ENCODE assay signal across 10 mouse cellular contexts in genomic region chr14:14347836-14348621, GRCm38 (mm10). TPM values are rescaled to one million over a fixed set of nuclear protein-coding genes. Genes with fewer than 3 reads are reported as not detected.
DNase-seq lines count a peak whose midpoint lies in the region; ATAC-seq and TF ChIP-seq lines count a peak whose summit lies in the region.
"Had no signal": no experiment of that assay in that cellular context is flagged by ENCODE, and none has a peak within 500 bp of the region (broad histone marks: within the 10 kb centered on the region; RNA-seq: fewer than 3 reads in every experiment).

No protein-coding gene starts in this region.

- in situ Hi-C loops in Patski (cut with MboI; ENCODE audit: low pct_unique_long_range_greater_than_20kb) = no loop called here

- DNase-seq in heart, postnatal 10 days = peak; percentile 4 to 43
- DNase-seq in heart, embryonic 10.5 days (ENCODE audit: low spot score) = no peak
- DNase-seq in A20 (ENCODE audit: low read depth, low spot score) (peak; percentile 29), Patski (ENCODE audit: low read depth, low spot score) (no peak)
- peak; percentile 57 to 71 for DNase-seq in frontal cortex, postnatal 14 days (ENCODE audit: low spot score in 2 of 2)
- DNase-seq in right cerebral cortex, postnatal 4 days = peak; percentile 29

- no peak overlapping the region for H3K9ac ChIP-seq in kidney, embryonic 15.5 days
- H3K9ac ChIP-seq: heart, embryonic 13.5 days; lung, embryonic 15.5 days had no signal

- WGBS in heart, embryonic 10.5 days = 93% methylated on average over 14 of the region's 14 CpGs
- WGBS in kidney, embryonic 15.5 days = 97% methylated on average over 14 of the region's 14 CpGs

- POLR2A ChIA-PET in Patski (lab: Charles Lee) = no interaction called here

- no peak overlapping the region for H3K4me3 ChIP-seq in heart, embryonic 10.5 days
- H3K4me3 ChIP-seq in kidney, embryonic 15.5 days (replicated peaks) = no peak overlapping the region
- H3K4me3 ChIP-seq: heart, embryonic 13.5 days; lung, embryonic 15.5 days had no signal

- CTCF ChIA-PET in Patski (lab: Charles Lee) = no interaction called here

- peaks cover 46% of the 10 kb centered on the region for H3K36me3 ChIP-seq in heart, embryonic 10.5 days
- H3K36me3 ChIP-seq in kidney, embryonic 15.5 days = peaks cover 30% of the 10 kb centered on the region; the same call in 1 of the 2 replicates

- ATAC-seq in Patski = peak; percentile 9
- peak; percentile 11 for ATAC-seq in megakaryocyte, adult 5-6 weeks (ENCODE audit: poor library complexity, severe bottlenecking)
- no peak for ATAC-seq in kidney, embryonic 15.5 days (replicated peaks; ENCODE audit: low FRiP score)

- H3K9me3 ChIP-seq in heart, embryonic 10.5 days = peaks cover 53% of the 10 kb centered on the region
- H3K9me3 ChIP-seq in kidney, embryonic 15.5 days (replicated peaks) = peaks cover 55% of the 10 kb centered on the region

- H3K27me3 ChIP-seq in heart, embryonic 10.5 days (ENCODE audit: insufficient read depth, poor library complexity, severe bottlenecking) = no peaks in the 10 kb centered on the region
- H3K27me3 ChIP-seq in Patski = no peaks in the 10 kb centered on the region
- no peaks in the 10 kb centered on the region for H3K27me3 ChIP-seq in kidney, embryonic 15.5 days
- H3K27me3 ChIP-seq: heart, embryonic 13.5 days; lung, embryonic 15.5 days had no signal

- TF ChIP-seq CTCF in Patski (IDR thresholded peaks at IDR 0.05) = no peak

- H3K27ac ChIP-seq in heart, embryonic 10.5 days = no peak overlapping the region
- H3K27ac ChIP-seq in kidney, embryonic 15.5 days = no peak overlapping the region
- H3K27ac ChIP-seq: heart, embryonic 13.5 days; lung, embryonic 15.5 days had no signal

- 0 out of 2 replicates have a peak, but pooled peaks cover 3% of the 10 kb centered on the region for H3K4me1 ChIP-seq in heart, embryonic 10.5 days
- peaks cover 6% of the 10 kb centered on the region; the same call in 1 of the 2 replicates for H3K4me1 ChIP-seq in kidney, embryonic 15.5 days
- H3K4me1 ChIP-seq: heart, embryonic 13.5 days; lung, embryonic 15.5 days had no signal

- H3K4me2 ChIP-seq in kidney, embryonic 15.5 days = no peak overlapping the region
- H3K4me2 ChIP-seq: heart, embryonic 13.5 days; lung, embryonic 15.5 days had no signal

- intact Hi-C loops in heart, postnatal 10 days (cut with DNase I) = loop anchor here (10.0 kb wide), 4 partner anchors 223 to 517 kb away; partner anchors contain the start of genes Psmd6 and Slc4a7

RNA-seq across cellular contexts. Expression of gene Il3ra, which starts 2.0 kb away (rescaled TPM):
- 10 to 100 TPM in 1 of 2 experiments, 1 to 10 TPM in 1; 6.7 to 11.1 TPM for total RNA-seq in heart, postnatal 10 days (2021)
- 5.0 and 5.3 TPM in 2 replicates for polyA plus RNA-seq in heart, embryonic 10.5 days (2016; fragmentation: Nextera tagmentation; extraction: Ambion mirVana)
- polyA plus RNA-seq in Patski (2021) = 12.8 TPM
- total RNA-seq in megakaryocyte, adult 5-6 weeks (2015) = 17.5 and 18.3 TPM in 2 replicates
- 70.9 and 82.3 TPM in 2 replicates for total RNA-seq in megakaryocyte, adult 5-6 weeks (2017)
- 4.9 and 5.5 TPM in 2 replicates for polyA plus RNA-seq in kidney, embryonic 15.5 days (2015; fragmentation: Nextera tagmentation; extraction: Ambion mirVana)

RNA-seq across cellular contexts. Expression of gene Olfr31, which starts 25.4 kb away (rescaled TPM):
- not detected for total RNA-seq in heart, postnatal 10 days (2021)
- not detected in 2 replicates for polyA plus RNA-seq in heart, embryonic 10.5 days (2016; fragmentation: Nextera tagmentation; extraction: Ambion mirVana)
- 0.06 TPM for polyA plus RNA-seq in Patski (2021)
- not detected in 2 replicates for total RNA-seq in megakaryocyte, adult 5-6 weeks (2015)
- total RNA-seq in megakaryocyte, adult 5-6 weeks (2017) = not detected in 2 replicates
- polyA plus RNA-seq in kidney, embryonic 15.5 days (2015; fragmentation: Nextera tagmentation; extraction: Ambion mirVana) = not detected in 2 replicates
- polyA plus RNA-seq: heart, embryonic 13.5 days; lung, embryonic 15.5 days had no signal

RNA-seq across cellular contexts. Expression of gene Olfr721-ps1, which starts 53.1 kb away (rescaled TPM):
- not detected for total RNA-seq in heart, postnatal 10 days (2021)
- polyA plus RNA-seq in heart, embryonic 10.5 days (2016; fragmentation: Nextera tagmentation; extraction: Ambion mirVana) = not detected in 2 replicates
- polyA plus RNA-seq in Patski (2021) = not detected
- not detected in 2 replicates for total RNA-seq in megakaryocyte, adult 5-6 weeks (2015)
- not detected in 2 replicates for total RNA-seq in megakaryocyte, adult 5-6 weeks (2017)
- not detected in 2 replicates for polyA plus RNA-seq in kidney, embryonic 15.5 days (2015; fragmentation: Nextera tagmentation; extraction: Ambion mirVana)
- polyA plus RNA-seq: heart, embryonic 13.5 days; lung, embryonic 15.5 days had no signal

Comparison
In these comparisons a context has a peak if more than half of its experiments do, and no peak if none do; other contexts are left out.
1. DNase-seq: peak in heart, postnatal 10 days (2 of 2), A20 (single experiment), frontal cortex, postnatal 14 days (2 of 2) and right cerebral cortex, postnatal 4 days (single experiment); none in heart, embryonic 10.5 days (single experiment) and Patski (single experiment).